Mouse (Mus musculus): ENCODE results near the gene Btn1a1. TPM values are rescaled to one million over a fixed set of nuclear protein-coding genes. Genes with fewer than 3 reads are reported as not detected.

Btn1a1 gene
- polyA plus RNA-seq (2015; fragmentation: Nextera tagmentation; extraction: Ambion mirVana) = 0.08 and 0.11 TPM in 2 replicates

- no peak for ATAC-seq (ENCODE audit: low FRiP score, low TSS enrichment)
- Histone ChIP-seq H3K9ac (replicated peaks; ENCODE audit: low read length) (peak within 1 kb of the TSS; percentile 57), H3K9me3 (ENCODE audit: low read length) (no peaks in the 10 kb centered on the region), H3K4me3 (ENCODE audit: low read length) (peak within 1 kb of the TSS; percentile 52), H3K4me1 (ENCODE audit: insufficient read depth, low read length) (peaks cover 17% of the 10 kb centered on the region), H3K4me2 (replicated peaks; ENCODE audit: low read depth, low read length) (peak within 1 kb of the TSS; percentile 90), H3K27ac (ENCODE audit: low read length) (no peak within 1 kb of the TSS), H3K36me3 (ENCODE audit: insufficient read depth, low read length) (no peaks in the 10 kb centered on the region), H3K27me3 (ENCODE audit: insufficient read depth, low read length) (no peaks in the 10 kb centered on the region)
- WGBS = 0% methylated on average over 7 of the region's 7 CpGs
These were observed at the start of gene Btn1a1 for GRCm38 (mm10) chr13:23465600-23466109. TSS of gene Btn1a1 (minus strand) at chr13:23465901.

- no peaks in the 10 kb centered on the region for H3K9me3 ChIP-seq (ENCODE audit: low read length)
- H3K27ac ChIP-seq (ENCODE audit: low read length) = no peak overlapping the region
- H3K4me2 ChIP-seq (replicated peaks; ENCODE audit: low read depth, low read length) = no peak overlapping the region
- no peak overlapping the region for H3K4me3 ChIP-seq (ENCODE audit: low read length)
- ATAC-seq (ENCODE audit: low FRiP score, low TSS enrichment) = no peak
- peaks cover 10% of the 10 kb centered on the region for H3K4me1 ChIP-seq (ENCODE audit: insufficient read depth, low read length)
- H3K36me3 ChIP-seq (ENCODE audit: insufficient read depth, low read length) = no peaks in the 10 kb centered on the region
- H3K9ac ChIP-seq (replicated peaks; ENCODE audit: low read length) = no peak overlapping the region
- no peaks in the 10 kb centered on the region for H3K27me3 ChIP-seq (ENCODE audit: insufficient read depth, low read length)
- 80% methylated on average over 5 of the region's 5 CpGs for WGBS
These were observed 49.6 kb upstream of the Btn1a1 start for GRCm38 (mm10) chr13:23515281-23515680.

- Histone ChIP-seq H3K27ac (ENCODE audit: low read length) (no peak overlapping the region), H3K27me3 (ENCODE audit: insufficient read depth, low read length) (no peaks in the 10 kb centered on the region), H3K9ac (replicated peaks; ENCODE audit: low read length) (no peak overlapping the region), H3K4me1 (ENCODE audit: insufficient read depth, low read length) (peaks cover 5% of the 10 kb centered on the region), H3K4me3 (ENCODE audit: low read length) (no peak overlapping the region), H3K36me3 (ENCODE audit: insufficient read depth, low read length) (no peaks in the 10 kb centered on the region), H3K4me2 (replicated peaks; ENCODE audit: low read depth, low read length) (no peak overlapping the region), H3K9me3 (ENCODE audit: low read length) (no peaks in the 10 kb centered on the region)
- ATAC-seq (ENCODE audit: low FRiP score, low TSS enrichment) = no peak
- 85% methylated on average over 1 of the region's 1 CpGs for WGBS
These were observed 47.8 kb upstream of the Btn1a1 start for GRCm38 (mm10) chr13:23513517-23513916.

- Histone ChIP-seq H3K9ac (replicated peaks; ENCODE audit: low read length) (no peak overlapping the region), H3K4me1 (ENCODE audit: insufficient read depth, low read length) (peaks cover 14% of the 10 kb centered on the region), H3K4me2 (replicated peaks; ENCODE audit: low read depth, low read length) (no peak overlapping the region), H3K27me3 (ENCODE audit: insufficient read depth, low read length) (no peaks in the 10 kb centered on the region), H3K9me3 (ENCODE audit: low read length) (no peaks in the 10 kb centered on the region), H3K4me3 (ENCODE audit: low read length) (no peak overlapping the region), H3K27ac (ENCODE audit: low read length) (no peak overlapping the region), H3K36me3 (ENCODE audit: insufficient read depth, low read length) (no peaks in the 10 kb centered on the region)
- no peak for ATAC-seq (ENCODE audit: low FRiP score, low TSS enrichment)
- WGBS = 23% methylated on average over 1 of the region's 1 CpGs
These were observed 44.4 kb upstream of the Btn1a1 start for GRCm38 (mm10) chr13:23510127-23510526.

- H3K27me3 ChIP-seq (ENCODE audit: insufficient read depth, low read length) = no peaks in the 10 kb centered on the region
- 27% methylated on average over 14 of the region's 14 CpGs for WGBS
- H3K9ac ChIP-seq (replicated peaks; ENCODE audit: low read length) = 0 out of 2 replicates have a peak overlapping the region, but pooled peaks have one; percentile 12
- ATAC-seq (ENCODE audit: low FRiP score, low TSS enrichment) = no peak
- no peaks in the 10 kb centered on the region for H3K36me3 ChIP-seq (ENCODE audit: insufficient read depth, low read length)
- H3K4me2 ChIP-seq (replicated peaks; ENCODE audit: low read depth, low read length) = peak overlapping the region; percentile 54
- peaks cover 16% of the 10 kb centered on the region for H3K4me1 ChIP-seq (ENCODE audit: insufficient read depth, low read length)
- H3K27ac ChIP-seq (ENCODE audit: low read length) = no peak overlapping the region
- no peaks in the 10 kb centered on the region for H3K9me3 ChIP-seq (ENCODE audit: low read length)
- peak overlapping the region; percentile 11 for H3K4me3 ChIP-seq (ENCODE audit: low read length)
These were observed 41.3 kb upstream of the Btn1a1 start for GRCm38 (mm10) chr13:23506819-23507515.

- Histone ChIP-seq H3K27ac (ENCODE audit: low read length) (no peak overlapping the region), H3K9ac (replicated peaks; ENCODE audit: low read length) (no peak overlapping the region), H3K4me3 (ENCODE audit: low read length) (peak overlapping the region; percentile 37), H3K36me3 (ENCODE audit: insufficient read depth, low read length) (no peaks in the 10 kb centered on the region), H3K4me2 (replicated peaks; ENCODE audit: low read depth, low read length) (peak overlapping the region; percentile 54), H3K27me3 (ENCODE audit: insufficient read depth, low read length) (no peaks in the 10 kb centered on the region), H3K9me3 (ENCODE audit: low read length) (no peaks in the 10 kb centered on the region), H3K4me1 (ENCODE audit: insufficient read depth, low read length) (peaks cover 19% of the 10 kb centered on the region)
- 5% methylated on average over 13 of the region's 13 CpGs for WGBS
- no peak for ATAC-seq (ENCODE audit: low FRiP score, low TSS enrichment)
These were observed 40.6 kb upstream of the Btn1a1 start for GRCm38 (mm10) chr13:23506351-23506750.

- no peaks in the 10 kb centered on the region for H3K9me3 ChIP-seq (ENCODE audit: low read length)
- peak overlapping the region; percentile 37 for H3K4me3 ChIP-seq (ENCODE audit: low read length)
- peak overlapping the region; percentile 54 for H3K4me2 ChIP-seq (replicated peaks; ENCODE audit: low read depth, low read length)
- H3K36me3 ChIP-seq (ENCODE audit: insufficient read depth, low read length) = no peaks in the 10 kb centered on the region
- peak overlapping the region; percentile 56 for H3K9ac ChIP-seq (replicated peaks; ENCODE audit: low read length)
- H3K27me3 ChIP-seq (ENCODE audit: insufficient read depth, low read length) = no peaks in the 10 kb centered on the region
- H3K27ac ChIP-seq (ENCODE audit: low read length) = 0 out of 2 replicates have a peak overlapping the region, but pooled peaks have one; percentile 38
- H3K4me1 ChIP-seq (ENCODE audit: insufficient read depth, low read length) = peaks cover 19% of the 10 kb centered on the region
- 0 out of 2 replicates have a peak, but pooled peaks have one; percentile 37 for ATAC-seq (ENCODE audit: low FRiP score, low TSS enrichment)
- WGBS = 8% methylated on average over 14 of the region's 14 CpGs
These were observed 40.1 kb upstream of the Btn1a1 start for GRCm38 (mm10) chr13:23505662-23506345.

- H3K4me3 ChIP-seq (ENCODE audit: low read length) = no peak overlapping the region
- H3K4me2 ChIP-seq (replicated peaks; ENCODE audit: low read depth, low read length) = peak overlapping the region; percentile 10; the same call in 1 of the 2 replicates
- H3K9me3 ChIP-seq (ENCODE audit: low read length) = no peaks in the 10 kb centered on the region
- peaks cover 24% of the 10 kb centered on the region for H3K4me1 ChIP-seq (ENCODE audit: insufficient read depth, low read length)
- H3K27me3 ChIP-seq (ENCODE audit: insufficient read depth, low read length) = no peaks in the 10 kb centered on the region
- no peaks in the 10 kb centered on the region for H3K36me3 ChIP-seq (ENCODE audit: insufficient read depth, low read length)
- ATAC-seq (ENCODE audit: low FRiP score, low TSS enrichment) = no peak
- no peak overlapping the region for H3K27ac ChIP-seq (ENCODE audit: low read length)
- no peak overlapping the region for H3K9ac ChIP-seq (replicated peaks; ENCODE audit: low read length)
- WGBS = 3% methylated on average over 9 of the region's 9 CpGs
These were observed 38.1 kb upstream of the Btn1a1 start for GRCm38 (mm10) chr13:23503797-23504196.

GRCm38 (mm10) chr13:23502916-23503315, 37.2 kb upstream of the Btn1a1 start:
- H3K4me3 ChIP-seq (ENCODE audit: low read length) = no peak overlapping the region
- H3K27ac ChIP-seq (ENCODE audit: low read length) = no peak overlapping the region
- ATAC-seq (ENCODE audit: low FRiP score, low TSS enrichment) = no peak
- H3K4me1 ChIP-seq (ENCODE audit: insufficient read depth, low read length) = peaks cover 27% of the 10 kb centered on the region
- H3K9ac ChIP-seq (replicated peaks; ENCODE audit: low read length) = no peak overlapping the region
- no peaks in the 10 kb centered on the region for H3K36me3 ChIP-seq (ENCODE audit: insufficient read depth, low read length)
- 56% methylated on average over 4 of the region's 4 CpGs for WGBS
- H3K9me3 ChIP-seq (ENCODE audit: low read length) = no peaks in the 10 kb centered on the region
- H3K27me3 ChIP-seq (ENCODE audit: insufficient read depth, low read length) = no peaks in the 10 kb centered on the region
- H3K4me2 ChIP-seq (replicated peaks; ENCODE audit: low read depth, low read length) = no peak overlapping the region

All from kidney, embryonic 16.5 days (tissue).